Mouse (Mus musculus) cerebellum, adult 11 months (tissue): Measurements from ENCODE around the gene Tk1.
"Not testable (repeated sequence)": the region's sequence is repeated elsewhere in the genome, so short reads cannot be mapped to it uniquely, and the experiment has no call there.

Experiments
- DNase-seq: peaks from one replicate; pipeline ENCODE4 v3.0.0; 2022

Tk1 gene

GRCm38 (mm10) chr11:117846640-117847039 lies 20.7 kb upstream of the Tk1 start:
- DNase-seq = no peak

DNA sequence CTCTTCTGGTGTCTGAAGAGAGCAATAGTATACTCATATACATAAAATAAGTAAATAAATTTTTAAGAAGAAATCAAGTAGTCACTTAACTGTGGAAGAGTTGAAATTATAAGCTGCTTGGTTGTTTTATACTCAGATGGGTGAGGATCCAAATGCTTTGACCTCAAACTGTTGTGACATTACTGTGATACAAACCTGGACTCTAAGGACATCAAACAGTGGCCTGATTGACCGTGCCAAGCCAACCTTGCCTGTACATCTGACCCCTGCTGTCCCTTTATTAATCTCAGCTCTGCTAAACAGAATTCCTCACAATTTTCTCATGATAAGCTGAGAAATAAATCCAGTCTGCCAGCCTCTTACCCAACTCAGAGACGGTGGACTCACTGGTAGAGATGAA lies 19.8 kb upstream of the Tk1 start:
- no peak for DNase-seq

DNA sequence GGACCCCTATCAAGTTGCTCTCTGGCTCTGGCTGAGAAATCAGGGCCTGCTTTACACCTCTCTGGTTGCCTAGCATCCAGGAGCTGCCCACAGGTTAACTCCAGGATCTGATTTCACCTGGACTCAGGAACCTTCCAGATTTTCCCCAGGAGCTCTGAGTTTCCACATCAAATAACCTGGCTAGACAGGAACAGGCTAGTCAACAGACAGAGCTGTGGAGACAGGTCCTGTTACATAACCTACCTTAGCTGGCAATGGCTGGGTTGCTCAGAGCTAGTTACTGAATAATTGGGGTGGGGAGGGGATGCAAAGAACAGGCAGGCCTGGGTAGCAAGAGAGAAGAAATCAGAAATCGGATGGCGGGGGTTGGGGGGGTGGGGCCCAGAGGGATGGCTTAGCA lies 19.1 kb upstream of the Tk1 start:
- DNase-seq = no peak

DNA sequence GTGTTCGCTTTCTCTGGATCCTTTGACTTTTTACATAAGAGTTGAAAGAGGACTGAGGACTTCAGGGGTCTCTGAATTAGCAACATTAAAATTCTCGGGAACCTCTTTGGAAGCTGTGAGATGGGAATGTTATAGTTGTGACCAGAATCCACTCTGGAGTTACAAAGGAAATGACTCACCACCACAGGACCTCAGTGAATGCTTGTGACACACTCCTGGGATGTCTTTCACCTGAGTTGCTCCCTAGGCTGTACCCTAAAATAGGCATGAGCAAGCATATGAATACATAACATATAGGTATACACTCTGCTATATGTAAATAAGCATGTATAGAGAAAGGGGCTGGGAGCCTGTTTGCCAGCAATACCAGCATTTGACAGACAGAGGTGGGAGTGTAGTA lies 17.5 kb upstream of the Tk1 start:
- DNase-seq = no peak

- no peak for DNase-seq
Measured at GRCm38 (mm10) chr11:117840910-117841309, 15.0 kb upstream of the Tk1 start.

DNA sequence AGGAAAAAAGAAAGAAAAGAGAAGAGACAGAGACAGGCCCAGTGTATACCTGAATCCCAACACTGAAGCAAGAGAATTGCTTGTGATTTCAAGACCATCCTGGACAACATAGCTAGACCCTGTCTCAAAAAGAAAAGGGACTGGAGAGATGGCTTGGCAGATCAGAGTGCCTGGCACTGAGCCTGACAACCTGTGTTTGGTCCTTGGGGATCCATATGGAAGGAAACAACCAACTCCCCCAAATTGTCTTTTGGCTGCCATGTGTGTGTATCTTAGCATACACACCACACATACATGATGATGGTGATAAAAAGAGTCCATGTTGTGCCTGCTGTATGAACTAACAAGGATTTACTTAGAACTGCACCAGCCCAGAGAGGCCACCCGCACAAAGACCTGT lies 13.1 kb upstream of the Tk1 start:
- DNase-seq = no peak

DNA sequence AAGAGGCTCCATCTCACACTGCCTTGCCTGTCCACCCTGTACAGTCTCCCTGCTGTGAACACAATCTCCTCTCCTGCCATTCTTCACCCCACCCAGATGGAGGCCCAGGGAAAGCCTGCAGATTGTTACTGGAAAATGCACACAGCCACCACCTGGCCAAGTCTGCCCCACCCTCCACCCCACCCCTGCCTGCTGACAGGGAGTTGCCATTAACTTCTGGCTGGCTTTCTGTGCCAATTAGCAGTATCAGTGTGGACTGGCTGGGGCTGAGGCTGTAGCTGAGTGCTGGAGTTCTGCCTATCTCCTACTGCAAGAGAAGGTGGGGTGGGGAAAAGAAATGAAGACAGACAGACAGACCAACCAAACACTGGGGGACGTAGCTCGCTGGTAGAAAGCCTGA lies 12.7 kb upstream of the Tk1 start:
- DNase-seq = no peak

- no peak for DNase-seq
Measured at GRCm38 (mm10) chr11:117836306-117836705, 10.4 kb upstream of the Tk1 start.

DNA sequence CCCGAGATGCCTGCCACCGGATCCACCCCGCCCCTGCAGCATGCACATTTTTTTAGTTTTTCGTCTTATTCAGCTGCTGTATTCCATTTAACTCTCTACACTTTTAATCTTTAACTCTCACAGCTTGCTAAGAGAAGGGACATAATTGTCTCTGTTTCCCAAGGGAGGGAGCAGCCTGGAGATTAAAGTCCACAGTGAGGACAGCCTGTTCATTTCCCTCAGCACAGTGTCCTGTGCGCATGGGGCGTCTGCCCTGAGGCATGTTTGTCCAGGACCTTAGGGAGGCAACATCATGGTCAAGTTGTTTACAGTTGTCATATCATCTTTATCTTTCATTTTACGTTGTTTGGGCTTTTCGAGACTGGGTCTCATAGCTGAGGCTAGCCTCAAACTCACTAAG lies 8.2 kb upstream of the Tk1 start:
- no peak for DNase-seq

GRCm38 (mm10) chr11:117833509-117833908 lies 7.6 kb upstream of the Tk1 start:
- not testable (repeated sequence) for DNase-seq

DNA sequence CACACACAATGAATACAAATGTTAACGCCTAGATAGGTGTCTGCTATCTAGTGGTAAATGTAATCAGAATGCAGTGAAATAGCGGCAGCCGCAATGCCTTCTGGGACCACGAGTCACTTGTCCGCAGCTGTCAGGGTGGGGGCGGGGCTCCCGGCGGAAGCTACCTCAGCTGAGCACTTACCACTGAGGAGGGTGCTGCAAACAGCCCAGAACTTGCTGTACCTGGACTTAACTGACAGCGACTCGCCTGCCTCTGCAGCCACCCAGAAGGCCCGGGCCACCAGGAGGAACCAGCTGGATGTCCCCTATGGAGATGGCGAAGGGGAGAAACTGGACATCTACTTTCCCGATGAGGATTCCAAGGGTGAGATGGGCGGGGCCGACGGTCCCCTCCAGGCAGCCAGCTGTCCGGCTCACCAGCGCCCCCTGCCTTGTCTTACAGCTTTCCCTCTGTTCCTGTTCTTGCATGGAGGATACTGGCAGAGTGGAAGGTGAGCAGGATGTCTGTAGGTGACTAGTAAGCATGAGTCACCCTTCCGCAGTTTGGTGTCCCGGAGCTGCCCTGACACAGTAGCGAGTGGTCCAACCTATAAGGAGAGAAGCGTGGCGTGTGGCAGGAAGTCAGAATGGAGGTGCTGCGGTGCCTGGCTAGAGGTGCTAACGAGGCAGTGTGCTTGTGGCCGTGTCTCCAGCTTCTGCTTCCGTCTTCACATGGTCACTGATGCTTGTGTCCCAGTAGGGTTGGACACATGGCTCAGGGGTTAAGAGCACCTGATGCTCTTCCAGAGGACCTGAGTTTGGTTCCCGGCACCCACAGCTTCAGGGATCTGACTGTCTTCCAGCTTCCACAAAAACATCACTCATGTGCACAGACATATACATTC lies 6.4 kb upstream of the Tk1 start:
- DNase-seq = peak; percentile 34

DNA sequence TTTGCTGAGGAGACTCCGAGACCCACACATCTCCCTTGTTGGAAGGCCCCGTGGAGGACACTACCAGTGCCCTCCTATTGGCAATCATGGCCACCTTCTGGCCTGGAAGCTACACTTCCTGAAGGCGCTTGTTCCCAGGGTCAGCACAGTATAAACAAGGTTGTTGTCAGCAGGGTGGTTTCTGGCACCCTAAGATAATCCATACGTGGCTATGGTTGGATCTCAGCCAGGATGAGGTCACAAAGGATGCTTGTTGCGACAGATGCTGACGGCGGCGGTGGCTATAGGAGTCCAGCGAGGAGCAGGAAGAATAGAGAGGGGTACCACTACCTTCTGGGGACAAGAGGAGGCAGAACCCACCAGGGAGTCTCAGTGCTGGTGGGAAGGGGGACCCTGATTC lies 4.5 kb upstream of the Tk1 start:
- DNase-seq = no peak

DNA sequence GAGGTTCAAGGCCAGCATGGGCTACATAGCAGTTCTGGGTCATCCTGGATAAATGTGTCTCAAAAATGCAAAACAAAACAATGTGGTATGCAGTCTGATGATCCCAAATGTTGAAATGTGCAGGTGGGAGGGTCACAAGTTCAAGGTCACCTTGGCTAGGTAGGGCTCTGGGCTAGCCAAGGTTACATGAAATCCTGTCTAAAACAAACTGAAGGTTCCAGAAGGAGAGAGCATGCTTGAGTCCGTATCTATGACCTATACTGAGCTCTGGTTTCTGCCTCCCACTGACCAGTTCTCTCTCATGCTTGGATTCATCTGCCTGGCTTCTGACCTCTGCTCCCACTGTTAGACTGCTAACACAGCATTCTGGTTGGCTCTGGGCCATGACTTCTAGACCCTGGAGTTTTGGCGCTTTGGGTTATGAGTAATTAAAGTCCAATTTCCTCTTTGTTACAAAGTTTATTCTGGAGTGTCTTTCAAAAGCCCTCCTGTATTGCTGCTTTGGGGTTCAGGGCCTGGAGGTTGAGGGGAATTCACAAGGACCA lies 3.9 kb upstream of the Tk1 start:
- no peak for DNase-seq

DNA sequence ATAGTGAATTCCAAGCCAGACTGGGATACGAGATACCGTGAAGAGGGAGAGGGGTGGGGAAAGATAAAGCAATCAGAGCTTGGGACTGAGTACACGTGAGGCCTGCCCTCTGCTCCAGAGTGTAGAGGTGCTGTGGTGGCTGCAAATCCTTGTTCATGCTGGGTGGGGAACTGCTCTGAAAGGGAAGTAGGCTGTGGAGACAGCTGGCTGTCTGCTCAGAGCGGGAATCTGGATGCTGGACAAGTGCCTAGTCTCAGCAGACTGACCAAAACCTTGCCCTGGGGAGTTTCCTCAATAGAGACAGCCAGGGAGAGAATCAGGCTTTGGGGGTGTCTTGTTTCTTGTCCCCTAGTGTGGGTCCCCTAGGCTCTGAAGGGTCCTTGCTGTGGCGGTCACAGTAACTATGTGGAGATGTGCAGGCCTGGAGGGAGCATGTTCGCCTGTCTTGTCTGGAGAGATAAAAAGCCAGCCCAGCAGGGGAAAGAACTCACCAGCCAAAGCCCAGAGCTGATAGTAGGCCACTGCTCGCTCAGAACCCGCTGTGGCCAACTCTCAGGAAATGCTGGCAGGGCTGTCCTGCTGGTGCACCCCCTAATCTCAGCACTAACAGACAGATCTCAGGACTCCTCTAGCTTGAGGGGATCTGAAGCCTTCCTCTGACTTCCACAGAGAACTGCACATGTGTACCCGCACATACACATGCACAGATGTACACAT lies 3.2 kb upstream of the Tk1 start:
- no peak for DNase-seq

GRCm38 (mm10) chr11:117828149-117828887 lies 2.4 kb upstream of the Tk1 start:
- no peak for DNase-seq

GRCm38 (mm10) chr11:117827386-117827785 lies 1.5 kb upstream of the Tk1 start:
- DNase-seq = no peak

- DNase-seq = no peak
Measured at GRCm38 (mm10) chr11:117826916-117827315, 1.0 kb upstream of the Tk1 start.

- no peak for DNase-seq
Measured at GRCm38 (mm10) chr11:117826164-117826563, 272 bp upstream of the Tk1 start.

DNA sequence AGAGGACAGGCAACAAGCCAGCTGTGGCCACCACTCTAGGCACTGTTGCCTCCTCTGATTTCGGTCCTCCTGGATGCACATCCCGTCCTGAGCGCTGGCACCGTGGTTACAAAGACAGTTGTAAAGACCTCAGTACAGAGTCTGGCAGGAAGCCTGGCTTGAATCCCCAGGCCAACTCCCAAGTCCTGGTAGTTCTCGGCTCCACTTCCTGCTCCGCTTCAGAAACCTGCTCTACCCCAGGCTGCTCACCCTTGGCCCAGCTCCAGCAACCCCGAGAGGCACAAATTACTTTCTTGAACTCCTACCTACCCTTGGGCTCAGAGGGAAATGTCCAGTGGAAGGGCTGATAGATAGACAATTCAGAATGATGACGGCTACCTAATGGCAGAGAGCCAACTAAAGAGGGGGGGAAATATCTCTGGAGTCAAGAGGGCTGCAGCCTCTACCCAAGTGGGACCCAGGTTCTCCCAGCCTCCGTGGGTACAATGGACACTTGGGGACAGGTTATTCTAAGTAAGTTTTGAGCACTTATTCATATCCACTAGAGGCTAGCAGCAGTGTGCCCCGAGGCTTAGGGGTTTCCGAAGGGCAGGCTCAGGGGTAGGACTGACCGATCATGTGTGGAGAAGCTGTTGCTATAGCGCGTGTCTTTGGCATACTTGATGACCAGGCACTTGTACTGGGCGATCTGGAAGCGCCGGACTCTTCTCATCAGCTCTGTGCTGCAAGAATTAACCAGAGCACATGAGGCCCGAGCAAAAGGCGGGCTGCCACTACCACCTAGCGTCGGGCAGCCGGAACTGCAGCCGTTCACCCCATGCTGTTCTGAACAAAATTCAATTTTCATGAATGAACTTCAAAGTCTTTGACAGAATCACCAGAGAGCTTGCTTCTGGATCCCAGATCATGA lies 1.6 kb downstream of the Tk1 start:
- peak; percentile 67 for DNase-seq

- DNase-seq = no peak
Measured at GRCm38 (mm10) chr11:117823411-117823810, 2.5 kb downstream of the Tk1 start.

DNA sequence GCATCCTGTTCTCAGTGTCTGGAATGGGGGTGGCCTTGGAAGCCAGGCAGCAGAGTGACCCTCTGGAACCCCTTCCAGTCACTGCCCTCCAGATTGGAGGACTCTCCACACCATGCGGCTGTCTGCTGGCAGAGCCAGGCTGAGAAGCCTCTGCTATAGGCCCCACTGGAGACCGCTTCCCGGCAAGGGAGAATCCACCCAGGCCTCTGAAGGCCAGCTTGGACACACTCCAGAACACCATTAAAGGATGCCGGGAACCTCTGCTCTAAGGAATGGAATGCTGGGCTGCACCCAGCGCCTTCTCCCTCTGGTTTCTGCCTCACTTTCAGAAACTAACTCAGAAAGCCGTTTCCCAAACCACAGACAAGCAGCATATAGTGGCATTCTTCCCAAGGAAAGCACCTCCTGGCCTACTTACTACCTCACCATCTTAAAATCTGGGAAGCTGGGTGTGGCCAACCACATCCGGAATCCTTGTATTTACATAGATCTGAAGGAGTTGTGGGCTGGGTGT lies 3.1 kb downstream of the Tk1 start:
- DNase-seq = no peak

GRCm38 (mm10) chr11:117821868-117822267 lies 4.0 kb downstream of the Tk1 start:
- no peak for DNase-seq
